Mouse (Mus musculus): ENCODE measurements around the gene D130043K22Rik. TPM values are rescaled to one million over a fixed set of nuclear protein-coding genes. Genes with fewer than 3 reads are reported as not detected.
"Not testable (repeated sequence)": the region's sequence is repeated elsewhere in the genome, so short reads cannot be mapped to it uniquely, and the experiment has no call there.

The D130043K22Rik gene
- polyA plus RNA-seq, 1 experiment, result not detected

GRCm38 (mm10) chr13:24831353-24832130 is 13.4 kb upstream of the D130043K22Rik start, which contains the start of the genes Acot13 and Tdp2:
Acot13 (minus strand) TSS chr13:24831540.
Tdp2 (plus strand) TSS chr13:24831679.
- peak; percentile 19; the same call in 1 of the 2 replicates for TF ChIP-seq FLI1 (IDR thresholded peaks at IDR 0.05; ENCODE audit: low read length)
- TF ChIP-seq GATA1 (IDR thresholded peaks at IDR 0.05; ENCODE audit: borderline replicate concordance, low read length), result no peak
- H3K4me3 ChIP-seq (replicated peaks), result peak within 1 kb of the TSS; percentile 99
- H3K36me3 ChIP-seq (replicated peaks; ENCODE audit: low read length), result peaks cover 11% of the 10 kb centered on the region
- H3K4me1 ChIP-seq, result peaks cover 29% of the 10 kb centered on the region
- no peaks in the 10 kb centered on the region for H3K9me3 ChIP-seq
- no peaks in the 10 kb centered on the region for H3K27me3 ChIP-seq (replicated peaks)

- Histone ChIP-seq H3K9me3 (no peaks in the 10 kb centered on the region), H3K27me3 (replicated peaks) (no peaks in the 10 kb centered on the region), H3K4me1 (peaks cover 29% of the 10 kb centered on the region), H3K36me3 (replicated peaks; ENCODE audit: low read length) (peaks cover 16% of the 10 kb centered on the region), H3K4me3 (replicated peaks) (peak overlapping the region; percentile 99)
- no peak for TF ChIP-seq FLI1 (IDR thresholded peaks at IDR 0.05; ENCODE audit: low read length)
- TF ChIP-seq GATA1 (IDR thresholded peaks at IDR 0.05; ENCODE audit: borderline replicate concordance, low read length), result no peak
Observed at GRCm38 (mm10) chr13:24832131-24832810, 12.7 kb upstream of the D130043K22Rik start.

GRCm38 (mm10) chr13:24832811-24833155 is 12.2 kb upstream of the D130043K22Rik start:
- TF ChIP-seq GATA1 (IDR thresholded peaks at IDR 0.05; ENCODE audit: borderline replicate concordance, low read length), result no peak
- no peak for TF ChIP-seq FLI1 (IDR thresholded peaks at IDR 0.05; ENCODE audit: low read length)
- Histone ChIP-seq H3K27me3 (replicated peaks) (no peaks in the 10 kb centered on the region), H3K9me3 (no peaks in the 10 kb centered on the region), H3K4me3 (replicated peaks) (peak overlapping the region; percentile 99), H3K4me1 (peaks cover 29% of the 10 kb centered on the region), H3K36me3 (replicated peaks; ENCODE audit: low read length) (peaks cover 19% of the 10 kb centered on the region)

GRCm38 (mm10) chr13:24837765-24838164 is 7.2 kb upstream of the D130043K22Rik start:
- peaks cover 19% of the 10 kb centered on the region for H3K4me1 ChIP-seq
- H3K9me3 ChIP-seq; H3K4me3 ChIP-seq (replicated peaks); H3K27me3 ChIP-seq (replicated peaks): not testable (repeated sequence)
- peaks cover 54% of the 10 kb centered on the region for H3K36me3 ChIP-seq (replicated peaks; ENCODE audit: low read length)

- Histone ChIP-seq H3K4me1 (peaks cover 7% of the 10 kb centered on the region), H3K9me3 (no peaks in the 10 kb centered on the region), H3K36me3 (replicated peaks; ENCODE audit: low read length) (peaks cover 54% of the 10 kb centered on the region), H3K4me3 (replicated peaks) (no peak overlapping the region), H3K27me3 (replicated peaks) (peaks cover 3% of the 10 kb centered on the region)
- TF ChIP-seq GATA1 (IDR thresholded peaks at IDR 0.05; ENCODE audit: borderline replicate concordance, low read length) (no peak), FLI1 (IDR thresholded peaks at IDR 0.05; ENCODE audit: low read length) (no peak)
Observed at GRCm38 (mm10) chr13:24839831-24840230, 5.1 kb upstream of the D130043K22Rik start.

GRCm38 (mm10) chr13:24841702-24842101 is 3.2 kb upstream of the D130043K22Rik start:
- Histone ChIP-seq H3K4me1 (peaks cover 14% of the 10 kb centered on the region), H3K36me3 (replicated peaks; ENCODE audit: low read length) (peaks cover 41% of the 10 kb centered on the region), H3K4me3 (replicated peaks) (no peak overlapping the region), H3K9me3 (no peaks in the 10 kb centered on the region), H3K27me3 (replicated peaks) (peaks cover 13% of the 10 kb centered on the region)
- no peak for TF ChIP-seq GATA1 (IDR thresholded peaks at IDR 0.05; ENCODE audit: borderline replicate concordance, low read length)
- no peak for TF ChIP-seq FLI1 (IDR thresholded peaks at IDR 0.05; ENCODE audit: low read length)

GRCm38 (mm10) chr13:24849318-24849717 is 4.4 kb downstream of the D130043K22Rik start:
- Histone ChIP-seq H3K36me3 (replicated peaks; ENCODE audit: low read length) (no peaks in the 10 kb centered on the region), H3K4me1 (peaks cover 31% of the 10 kb centered on the region), H3K4me3 (replicated peaks) (no peak overlapping the region), H3K9me3 (no peaks in the 10 kb centered on the region), H3K27me3 (replicated peaks) (peaks cover 23% of the 10 kb centered on the region)
- TF ChIP-seq GATA1 (IDR thresholded peaks at IDR 0.05; ENCODE audit: borderline replicate concordance, low read length) (no peak), FLI1 (IDR thresholded peaks at IDR 0.05; ENCODE audit: low read length) (no peak)

- Histone ChIP-seq H3K27me3 (replicated peaks) (peaks cover 23% of the 10 kb centered on the region), H3K9me3 (no peaks in the 10 kb centered on the region), H3K36me3 (replicated peaks; ENCODE audit: low read length) (no peaks in the 10 kb centered on the region), H3K4me1 (peaks cover 22% of the 10 kb centered on the region), H3K4me3 (replicated peaks) (peak overlapping the region; percentile 21)
- TF ChIP-seq GATA1 (IDR thresholded peaks at IDR 0.05; ENCODE audit: borderline replicate concordance, low read length) (no peak), FLI1 (IDR thresholded peaks at IDR 0.05; ENCODE audit: low read length) (no peak)
Observed at GRCm38 (mm10) chr13:24851989-24852388, 7.1 kb downstream of the D130043K22Rik start.

- no peak for TF ChIP-seq FLI1 (IDR thresholded peaks at IDR 0.05; ENCODE audit: low read length)
- no peak overlapping the region for H3K4me3 ChIP-seq (replicated peaks)
Observed at GRCm38 (mm10) chr13:24852570-24852969, 7.6 kb downstream of the D130043K22Rik start.

GRCm38 (mm10) chr13:24859115-24859514 is 14.2 kb downstream of the D130043K22Rik start:
- H3K4me3 ChIP-seq (replicated peaks), result no peak overlapping the region
- peaks cover 4% of the 10 kb centered on the region for H3K9me3 ChIP-seq
- TF ChIP-seq GATA1 (IDR thresholded peaks at IDR 0.05; ENCODE audit: borderline replicate concordance, low read length) (no peak), FLI1 (IDR thresholded peaks at IDR 0.05; ENCODE audit: low read length) (no peak)
- peaks cover 38% of the 10 kb centered on the region for H3K27me3 ChIP-seq (replicated peaks)
- no peaks in the 10 kb centered on the region for H3K36me3 ChIP-seq (replicated peaks; ENCODE audit: low read length)
- H3K4me1 ChIP-seq, result peaks cover 8% of the 10 kb centered on the region

More at GRCm38 (mm10) chr13:24852570-24852969, 7.6 kb downstream of the D130043K22Rik start:
- no peaks in the 10 kb centered on the region for H3K9me3 ChIP-seq
- peaks cover 22% of the 10 kb centered on the region for H3K4me1 ChIP-seq
- no peaks in the 10 kb centered on the region for H3K36me3 ChIP-seq (replicated peaks; ENCODE audit: low read length)
- peaks cover 28% of the 10 kb centered on the region for H3K27me3 ChIP-seq (replicated peaks)

Data from megakaryocyte, embryonic 14.5 days (primary cell).